Mouse (Mus musculus): Measurements from ENCODE around the gene Slc13a4.

GRCm38 (mm10) chr6:35254136-35254904 lies 53.6 kb downstream of the Slc13a4 start:
- peak; percentile 80 for TF ChIP-seq EP300 (IDR thresholded peaks at IDR 0.05; ENCODE audit: low read depth)
- peak; percentile 38; the same call in 1 of the 2 replicates for TF ChIP-seq CTCF (IDR thresholded peaks at IDR 0.05; ENCODE audit: low read depth)
